Mouse (Mus musculus) MEL-GATA-1-ER (cell line): ENCODE data around the gene Pin4.
A peak's percentile ranks its signal among the peaks of the same experiment; 100 is the strongest.
"Not testable (repeated sequence)": the region's sequence is repeated elsewhere in the genome, so short reads cannot be mapped to it uniquely, and the experiment has no call there.

Source experiments
- DNase-seq: peaks from one replicate; pipeline ENCODE4 v3.0.0-alpha.2; 2012; ENCODE audit warnings: low read depth; ENCODE audit errors: extremely low read depth

The Pin4 gene

GRCm38 (mm10) chrX:102119042-102119864 lies at the start of gene Pin4:
Pin4 (plus strand) TSS chrX:102119447.
- peak; percentile 100 for DNase-seq

- peak; percentile 68 for DNase-seq
These were observed 48.4 kb upstream of the Pin4 start, which contains the start of gene Rtl5 for GRCm38 (mm10) chrX:102070591-102071471. Rtl5 (minus strand) TSS chrX:102071304.

GRCm38 (mm10) chrX:102071517-102071916 lies 47.7 kb upstream of the Pin4 start:
- no peak for DNase-seq

GRCm38 (mm10) chrX:102073605-102074325 lies 45.5 kb upstream of the Pin4 start:
- DNase-seq = no peak

- no peak for DNase-seq
These were observed 44.8 kb upstream of the Pin4 start for GRCm38 (mm10) chrX:102074435-102074834.

GRCm38 (mm10) chrX:102075158-102075557 lies 44.1 kb upstream of the Pin4 start:
- DNase-seq = no peak

- DNase-seq = no peak
These were observed 42.1 kb upstream of the Pin4 start for GRCm38 (mm10) chrX:102076886-102077765.

- no peak for DNase-seq
These were observed 38.2 kb upstream of the Pin4 start for GRCm38 (mm10) chrX:102081076-102081475.

GRCm38 (mm10) chrX:102081573-102082279 lies 37.5 kb upstream of the Pin4 start:
- no peak for DNase-seq

- no peak for DNase-seq
These were observed 36.9 kb upstream of the Pin4 start for GRCm38 (mm10) chrX:102082340-102082739.

- no peak for DNase-seq
These were observed 33.3 kb upstream of the Pin4 start for GRCm38 (mm10) chrX:102085798-102086443.

GRCm38 (mm10) chrX:102090605-102091004 lies 28.6 kb upstream of the Pin4 start:
- DNase-seq = no peak

GRCm38 (mm10) chrX:102094381-102094904 lies 24.8 kb upstream of the Pin4 start:
- no peak for DNase-seq

GRCm38 (mm10) chrX:102101886-102102285 lies 17.4 kb upstream of the Pin4 start:
- DNase-seq = no peak

GRCm38 (mm10) chrX:102103830-102104229 lies 15.4 kb upstream of the Pin4 start:
- not testable (repeated sequence) for DNase-seq

- DNase-seq = peak; percentile 26
These were observed 9.9 kb upstream of the Pin4 start for GRCm38 (mm10) chrX:102109349-102109748.

- no peak for DNase-seq
These were observed 3.6 kb upstream of the Pin4 start for GRCm38 (mm10) chrX:102115676-102116075.

GRCm38 (mm10) chrX:102121321-102121720 lies 2.1 kb downstream of the Pin4 start:
- DNase-seq = no peak

- DNase-seq = no peak
These were observed 21.9 kb downstream of the Pin4 start for GRCm38 (mm10) chrX:102141157-102141556.
